In the genomic region with DNA sequence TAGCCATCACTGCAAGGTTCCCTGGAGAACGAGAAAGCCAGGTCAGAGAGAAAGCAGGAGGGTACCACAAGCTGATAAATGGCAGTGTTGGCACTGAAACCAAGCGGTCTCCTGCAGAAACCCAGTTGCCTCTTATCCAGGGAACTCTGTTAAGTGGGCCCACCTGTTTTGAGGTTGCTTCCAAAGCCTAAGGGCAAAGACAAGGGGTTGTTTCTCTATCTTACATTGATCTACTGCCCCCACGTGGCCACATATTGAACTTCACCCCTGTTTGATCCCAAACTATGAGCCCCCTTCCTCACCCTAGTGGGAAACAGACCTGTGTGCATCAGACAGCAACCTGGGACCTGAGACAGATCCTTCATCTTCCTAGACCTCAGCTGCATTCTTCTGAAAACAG, we compare ENCODE assay signal across 10 mouse cellular contexts. TPM values are rescaled to one million over a fixed set of nuclear protein-coding genes. Genes with fewer than 3 reads are reported as not detected.
A peak's percentile ranks its signal among the peaks of the same experiment; 100 is the strongest.
DNase-seq lines count a peak whose midpoint lies in the region; ATAC-seq and TF ChIP-seq lines count a peak whose summit lies in the region.
"Had no signal": no experiment of that assay in that cellular context is flagged by ENCODE, and none has a peak within 500 bp of the region (broad histone marks: within the 10 kb centered on the region; RNA-seq: fewer than 3 reads in every experiment).

No protein-coding gene starts in this region.

- no peaks in the 10 kb centered on the region for H3K9me3 ChIP-seq in midbrain, embryonic 11.5 days (ENCODE audit: control insufficient read depth, low read length)
- no peaks in the 10 kb centered on the region for H3K9me3 ChIP-seq in midbrain, embryonic 16.5 days (replicated peaks; ENCODE audit: control insufficient read depth, low read length, poor library complexity, severe bottlenecking)
- no peaks in the 10 kb centered on the region for H3K9me3 ChIP-seq in intestine, postnatal 0 days (ENCODE audit: control insufficient read depth)
- H3K9me3 ChIP-seq: embryonic facial prominence, embryonic 13.5 days had no signal

- WGBS in midbrain, embryonic 11.5 days: 36% methylated on average over 3 of the region's 3 CpGs
- WGBS in midbrain, embryonic 16.5 days: 32% methylated on average over 3 of the region's 3 CpGs
- WGBS in intestine, postnatal 0 days: 22% methylated on average over 3 of the region's 3 CpGs

- no peaks in the 10 kb centered on the region for H3K4me1 ChIP-seq in midbrain, embryonic 11.5 days (ENCODE audit: control insufficient read depth, insufficient read depth, low read length)
- no peaks in the 10 kb centered on the region for H3K4me1 ChIP-seq in midbrain, embryonic 16.5 days (ENCODE audit: control insufficient read depth, insufficient read depth, low read length)
- H3K4me1 ChIP-seq in intestine, postnatal 0 days (replicated peaks; ENCODE audit: control insufficient read depth, insufficient read depth, low read length): no peaks in the 10 kb centered on the region
- H3K4me1 ChIP-seq: embryonic facial prominence, embryonic 13.5 days had no signal

- no peak overlapping the region for H3K4me3 ChIP-seq in midbrain, embryonic 11.5 days (ENCODE audit: low read depth, low read length)
- no peak overlapping the region for H3K4me3 ChIP-seq in midbrain, embryonic 16.5 days (ENCODE audit: low read depth, low read length)
- H3K4me3 ChIP-seq in intestine, postnatal 0 days (ENCODE audit: low read depth, low read length): no peak overlapping the region
- H3K4me3 ChIP-seq: embryonic facial prominence, embryonic 13.5 days; myocyte had no signal

- peaks cover 3% of the 10 kb centered on the region; the same call in 1 of the 2 replicates for H3K27me3 ChIP-seq in midbrain, embryonic 11.5 days (ENCODE audit: control insufficient read depth, insufficient read depth, low read length)
- H3K27me3 ChIP-seq in midbrain, embryonic 16.5 days (ENCODE audit: control insufficient read depth, insufficient read depth, low read depth, low read length): no peaks in the 10 kb centered on the region
- H3K27me3 ChIP-seq in intestine, postnatal 0 days (replicated peaks; ENCODE audit: control insufficient read depth, insufficient read depth, low read length): no peaks in the 10 kb centered on the region

- no peak overlapping the region for H3K4me2 ChIP-seq in midbrain, embryonic 11.5 days
- H3K4me2 ChIP-seq in midbrain, embryonic 16.5 days (ENCODE audit: low read length): no peak overlapping the region
- H3K4me2 ChIP-seq in intestine, postnatal 0 days (replicated peaks; ENCODE audit: low read depth): no peak overlapping the region
- H3K4me2 ChIP-seq: embryonic facial prominence, embryonic 13.5 days had no signal

- peak; percentile 99 for DNase-seq in midbrain, embryonic 11.5 days (ENCODE audit: low spot score, missing footprints)
- peak; percentile 47 to 69 for DNase-seq in cerebellum, postnatal 25 days
- peak; percentile 55 for DNase-seq in gastrocnemius, adult 18-20 months (ENCODE audit: low spot score)
- peak; percentile 74 for DNase-seq in left cerebral cortex, postnatal 4 days
- DNase-seq in natural killer cell, adult 2 months (ENCODE audit: low spot score in 2 of 2): peak; percentile 18 to 29
- DNase-seq in thymus, postnatal 0 days (ENCODE audit: low spot score): peak; percentile 63

- peak; percentile 48; the same call in 1 of the 2 replicates for ATAC-seq in midbrain, embryonic 11.5 days (ENCODE audit: low FRiP score)
- no peak for ATAC-seq in midbrain, embryonic 16.5 days
- ATAC-seq in intestine, postnatal 0 days: no peak

- H3K36me3 ChIP-seq in midbrain, embryonic 11.5 days (ENCODE audit: control insufficient read depth, insufficient read depth, low read length): no peaks in the 10 kb centered on the region
- no peaks in the 10 kb centered on the region for H3K36me3 ChIP-seq in midbrain, embryonic 16.5 days (ENCODE audit: control insufficient read depth, insufficient read depth, low read length)
- H3K36me3 ChIP-seq in intestine, postnatal 0 days (ENCODE audit: control insufficient read depth, insufficient read depth): no peaks in the 10 kb centered on the region

- no peak overlapping the region for H3K27ac ChIP-seq in midbrain, embryonic 11.5 days (ENCODE audit: low read depth, low read length)
- H3K27ac ChIP-seq in midbrain, embryonic 16.5 days (ENCODE audit: low read length): no peak overlapping the region
- H3K27ac ChIP-seq in intestine, postnatal 0 days (ENCODE audit: low read depth, low read length): no peak overlapping the region
- H3K27ac ChIP-seq: embryonic facial prominence, embryonic 13.5 days had no signal

- intact Hi-C loops in left cerebral cortex, postnatal 4 days (cut with DNase I): no loop called here

- H3K9ac ChIP-seq in midbrain, embryonic 11.5 days (ENCODE audit: low read length): no peak overlapping the region
- no peak overlapping the region for H3K9ac ChIP-seq in midbrain, embryonic 16.5 days (ENCODE audit: low read depth, low read length)
- no peak overlapping the region for H3K9ac ChIP-seq in intestine, postnatal 0 days (ENCODE audit: low read depth, low read length)
- H3K9ac ChIP-seq: embryonic facial prominence, embryonic 13.5 days had no signal

- TF ChIP-seq CTCF in intestine, postnatal 0 days (IDR thresholded peaks at IDR 0.05; ENCODE audit: low read depth): peak; percentile 81

RNA-seq across cellular contexts. Expression of a gene that starts 42.2 kb away (rescaled TPM):
- polyA plus RNA-seq in midbrain, embryonic 11.5 days (2014; fragmentation: Nextera tagmentation; extraction: Ambion mirVana): 16.7 and 19.8 TPM in 2 replicates
- polyA plus RNA-seq in midbrain, embryonic 16.5 days (2015; fragmentation: Nextera tagmentation; extraction: Ambion mirVana): 4.1 and 4.6 TPM in 2 replicates
- total RNA-seq in gastrocnemius, adult 18-20 months (2021): 1 to 10 TPM; 4.3 to 5.3 TPM
- 6.6 and 6.8 TPM in 2 replicates for polyA plus RNA-seq in intestine, postnatal 0 days (2015; fragmentation: Nextera tagmentation; extraction: Ambion mirVana)
- 1 to 10 TPM; 4.1 to 5.3 TPM for total RNA-seq in left cerebral cortex, postnatal 4 days (2021)
- 4.3 and 4.4 TPM in 2 replicates for polyA plus RNA-seq in thymus, postnatal 0 days (2015; fragmentation: Nextera tagmentation; extraction: Ambion mirVana)

Comparison
In these comparisons a context has a peak if more than half of its experiments do, and no peak if none do; other contexts are left out.
1. DNase-seq: peak in every context shown above with its lines; median percentile 99 in midbrain, embryonic 11.5 days; 74 in left cerebral cortex, postnatal 4 days; 63 in thymus, postnatal 0 days; 58 in cerebellum, postnatal 25 days; 55 in gastrocnemius, adult 18-20 months; 24 in natural killer cell, adult 2 months.